Mouse (Mus musculus): ENCODE measurements around the gene Obp2b.
"Not testable (repeated sequence)": the region's sequence is repeated elsewhere in the genome, so short reads cannot be mapped to it uniquely, and the experiment has no call there.

The Obp2b gene

GRCm38 (mm10) chr2:25736709-25737108 is at the start of gene Obp2b:
TSS of gene Obp2b (plus strand) at chr2:25737009.
- not testable (repeated sequence) for DNase-seq (ENCODE audit: low spot score in 2 of 2)

- peak; percentile 46 to 54 for DNase-seq (ENCODE audit: low spot score in 2 of 2)
Measured at GRCm38 (mm10) chr2:25694605-25695004, 42.2 kb upstream of the Obp2b start.

GRCm38 (mm10) chr2:25696951-25697350 is 39.9 kb upstream of the Obp2b start:
- no peak for DNase-seq (ENCODE audit: low spot score in 2 of 2)

GRCm38 (mm10) chr2:25698696-25699095 is 38.1 kb upstream of the Obp2b start:
- DNase-seq (ENCODE audit: low spot score in 2 of 2) = no peak

GRCm38 (mm10) chr2:25699743-25700142 is 37.1 kb upstream of the Obp2b start, which contains the start of gene Obp2a:
TSS of gene Obp2a (plus strand) at chr2:25700043.
- DNase-seq (ENCODE audit: low spot score in 2 of 2) = not testable (repeated sequence)

- no peak for DNase-seq (ENCODE audit: low spot score in 2 of 2)
Measured at GRCm38 (mm10) chr2:25701001-25701400, 35.8 kb upstream of the Obp2b start.

GRCm38 (mm10) chr2:25703706-25704105 is 33.1 kb upstream of the Obp2b start:
- no peak for DNase-seq (ENCODE audit: low spot score in 2 of 2)

GRCm38 (mm10) chr2:25706643-25707481 is 29.9 kb upstream of the Obp2b start, which contains the start of gene Bmyc:
TSS of gene Bmyc (plus strand) at chr2:25706739.
- peak; percentile 72 to 78 for DNase-seq (ENCODE audit: low spot score in 2 of 2)

- peak in 1 of 2 experiments; percentile 13 for DNase-seq (ENCODE audit: low spot score in 2 of 2)
Measured at GRCm38 (mm10) chr2:25708121-25708520, 28.7 kb upstream of the Obp2b start.

GRCm38 (mm10) chr2:25709056-25709455 is 27.8 kb upstream of the Obp2b start:
- not testable (repeated sequence) for DNase-seq (ENCODE audit: low spot score in 2 of 2)

- DNase-seq (ENCODE audit: low spot score in 2 of 2) = not testable (repeated sequence)
Measured at GRCm38 (mm10) chr2:25709791-25710190, 27.0 kb upstream of the Obp2b start.

GRCm38 (mm10) chr2:25711641-25712040 is 25.2 kb upstream of the Obp2b start:
- DNase-seq (ENCODE audit: low spot score in 2 of 2) = not testable (repeated sequence)

GRCm38 (mm10) chr2:25717222-25717621 is 19.6 kb upstream of the Obp2b start:
- no peak for DNase-seq (ENCODE audit: low spot score in 2 of 2)

GRCm38 (mm10) chr2:25733199-25733930 is 3.4 kb upstream of the Obp2b start:
- no peak for DNase-seq (ENCODE audit: low spot score in 2 of 2)

- no peak for DNase-seq (ENCODE audit: low spot score in 2 of 2)
Measured at GRCm38 (mm10) chr2:25741671-25742070, 4.9 kb downstream of the Obp2b start.

GRCm38 (mm10) chr2:25754201-25754600 is 17.4 kb downstream of the Obp2b start:
- DNase-seq (ENCODE audit: low spot score in 2 of 2) = no peak

GRCm38 (mm10) chr2:25758064-25758625 is 21.3 kb downstream of the Obp2b start:
- DNase-seq (ENCODE audit: low spot score in 2 of 2) = no peak

GRCm38 (mm10) chr2:25765269-25765668 is 28.5 kb downstream of the Obp2b start, which contains the start of gene Lcn3:
TSS of gene Lcn3 (plus strand) at chr2:25765569.
- DNase-seq (ENCODE audit: low spot score in 2 of 2) = no peak

GRCm38 (mm10) chr2:25767764-25768163 is 31.0 kb downstream of the Obp2b start:
- DNase-seq (ENCODE audit: low spot score in 2 of 2) = no peak

GRCm38 (mm10) chr2:25773507-25773906 is 36.7 kb downstream of the Obp2b start:
- no peak for DNase-seq (ENCODE audit: low spot score in 2 of 2)

GRCm38 (mm10) chr2:25774640-25775039 is 37.8 kb downstream of the Obp2b start:
- no peak for DNase-seq (ENCODE audit: low spot score in 2 of 2)

GRCm38 (mm10) chr2:25775991-25776390 is 39.2 kb downstream of the Obp2b start:
- no peak for DNase-seq (ENCODE audit: low spot score in 2 of 2)
